8 mouse cellular contexts compared by ENCODE assay signal in the genomic region with DNA sequence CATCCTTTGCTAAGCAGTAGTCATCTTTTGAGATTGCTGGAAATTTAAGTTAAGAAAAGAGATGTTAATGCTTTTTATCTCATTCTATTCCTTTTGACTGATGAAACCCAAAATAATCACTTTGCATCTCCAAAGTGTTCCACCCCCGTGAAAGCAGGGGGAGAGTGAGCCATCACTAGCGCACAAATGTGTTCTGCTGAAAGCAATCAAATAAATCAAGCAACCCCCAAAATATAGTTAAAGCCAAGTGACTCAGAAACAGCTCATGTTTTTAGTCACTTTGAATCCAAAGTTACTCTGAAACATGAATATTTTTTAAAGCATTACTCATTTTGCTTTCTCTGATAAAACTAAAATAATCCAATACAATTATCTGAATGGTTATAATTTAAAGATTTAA.
"Had no signal": no experiment of that assay in that cellular context is flagged by ENCODE, and none has a peak within 500 bp of the region (broad histone marks: within the 10 kb centered on the region; RNA-seq: fewer than 3 reads in every experiment).

No protein-coding gene starts in this region.

- DNase-seq: kidney, adult 2 months; kidney, postnatal 14 days; lung, adult 18-20 months; right cerebral cortex, postnatal 14 days; thymus, adult 2 months; thymus, postnatal 25 days had no signal

- ATAC-seq: intestine, embryonic 15.5 days; midbrain, embryonic 13.5 days had no signal
